Mouse (Mus musculus): Measurements from ENCODE around the gene Tnnc2.

The Tnnc2 gene

DNA sequence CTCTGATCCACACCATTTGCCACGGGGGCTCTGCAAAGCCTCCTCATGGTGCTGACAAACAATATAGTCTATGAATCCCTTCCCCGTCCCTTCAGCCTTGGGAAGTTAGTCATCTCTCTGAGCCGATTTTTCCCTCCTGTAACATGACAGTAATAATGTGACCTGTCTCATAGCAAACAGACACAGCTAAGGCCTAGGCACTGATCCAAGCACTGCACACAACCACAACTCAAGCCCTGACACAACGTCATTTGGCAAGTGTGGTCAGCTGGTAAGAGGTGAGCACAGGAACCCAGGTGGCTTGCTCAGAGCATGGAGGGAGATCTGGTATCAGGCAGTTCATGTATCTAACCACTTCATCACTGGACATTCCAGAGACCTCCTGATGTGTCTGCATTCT, 16.1 kb upstream of the Tnnc2 start:
- no peak for DNase-seq (ENCODE audit: low read depth, low spot score)

DNA sequence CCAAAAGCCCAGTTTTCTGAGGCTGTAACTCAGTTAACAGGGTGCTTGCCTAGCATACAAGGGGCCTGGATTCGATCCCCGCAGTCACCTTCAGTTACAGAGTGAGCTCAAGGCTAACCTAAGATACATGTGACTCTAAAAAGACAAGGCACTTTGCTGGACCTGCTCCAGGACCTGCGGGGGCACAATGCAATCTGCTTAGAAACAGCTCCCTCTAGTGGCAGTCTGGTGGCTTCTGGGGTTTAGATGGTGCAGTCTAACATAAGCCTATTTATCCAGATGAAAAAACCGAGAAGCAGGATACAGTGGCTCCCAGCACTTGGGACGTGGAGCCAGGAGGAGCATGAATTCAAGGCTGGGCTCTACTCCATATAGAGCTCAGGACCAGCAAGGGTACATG, 14.5 kb upstream of the Tnnc2 start:
- DNase-seq (ENCODE audit: low read depth, low spot score): peak; percentile 77

DNA sequence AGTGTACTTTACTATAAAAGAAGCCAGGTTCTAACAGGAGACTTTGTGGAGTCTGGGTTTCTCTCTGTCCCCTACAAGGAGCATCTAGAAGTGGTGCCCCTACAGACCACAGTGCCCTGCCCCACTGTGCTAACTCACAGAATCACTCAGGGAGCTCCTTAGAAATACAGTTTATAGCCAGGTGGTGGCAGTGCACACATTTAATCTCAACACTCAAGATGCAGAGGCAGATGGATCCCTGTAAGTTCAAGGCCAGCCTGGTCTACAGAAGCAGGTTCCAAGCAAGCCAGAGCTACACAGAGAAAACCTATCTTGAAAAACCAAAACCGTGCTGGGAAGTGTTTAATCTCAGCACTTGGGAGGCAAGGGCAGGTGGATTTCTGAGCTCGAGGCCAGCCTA, 14.0 kb upstream of the Tnnc2 start:
- DNase-seq (ENCODE audit: low read depth, low spot score): no peak

DNA sequence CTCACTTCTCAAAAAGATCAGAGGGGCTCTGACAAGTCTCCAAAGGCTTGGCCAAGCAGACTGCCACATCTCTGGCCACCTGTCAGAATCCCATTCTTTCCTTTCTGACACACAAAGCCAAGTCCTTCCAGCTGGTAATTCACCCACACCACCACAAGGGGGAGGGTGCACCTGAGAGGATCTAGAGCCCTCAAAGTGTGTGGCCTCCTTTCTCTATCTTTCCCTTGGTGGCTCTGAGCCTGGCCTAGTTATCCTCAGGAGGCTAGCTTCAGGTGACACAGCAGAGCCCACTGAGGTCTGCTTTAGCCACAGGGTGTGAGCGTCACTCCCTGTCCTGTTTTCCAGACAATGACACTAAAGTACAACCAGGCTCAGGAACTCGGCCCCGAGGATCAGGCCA, 13.5 kb upstream of the Tnnc2 start:
- no peak for DNase-seq (ENCODE audit: low read depth, low spot score)

DNA sequence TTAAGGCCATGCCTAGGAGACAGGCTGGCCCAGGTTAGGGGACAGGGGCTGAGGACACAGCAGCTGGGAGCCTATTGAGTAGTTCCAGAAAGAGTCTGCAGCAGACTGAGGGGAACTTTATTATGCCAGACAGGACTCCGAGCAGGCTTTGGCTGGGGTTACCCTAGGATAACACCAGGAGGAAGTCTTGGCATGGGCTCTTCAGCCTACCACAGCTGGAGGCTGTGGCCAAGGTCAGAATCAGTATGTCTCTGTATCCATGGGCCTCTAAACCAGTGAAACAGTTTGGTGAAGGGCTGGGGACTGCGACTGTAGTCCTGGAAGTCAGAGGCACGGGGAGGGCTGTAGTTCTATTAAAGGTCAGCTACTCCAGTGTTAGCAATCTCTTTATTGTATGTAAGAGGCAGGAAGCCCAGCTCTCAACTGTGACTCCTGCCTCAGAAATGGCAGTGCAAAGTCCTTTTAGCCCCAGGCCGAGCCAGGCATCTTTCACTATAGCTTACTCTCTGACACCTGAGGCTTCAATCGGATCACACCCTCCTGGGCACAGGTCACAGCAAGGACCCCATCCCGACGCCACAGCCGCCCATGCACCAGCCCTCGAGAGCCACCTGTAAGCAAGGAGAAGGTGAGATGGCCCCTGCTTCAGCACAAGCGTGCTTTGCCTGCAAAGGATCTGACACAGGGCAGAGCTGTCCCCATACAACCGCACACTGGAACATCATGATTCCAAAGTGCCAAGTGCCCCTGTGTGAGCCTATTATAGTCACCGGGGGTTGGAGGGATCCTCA, 12.8 kb upstream of the Tnnc2 start:
- no peak for DNase-seq (ENCODE audit: low read depth, low spot score)

DNA sequence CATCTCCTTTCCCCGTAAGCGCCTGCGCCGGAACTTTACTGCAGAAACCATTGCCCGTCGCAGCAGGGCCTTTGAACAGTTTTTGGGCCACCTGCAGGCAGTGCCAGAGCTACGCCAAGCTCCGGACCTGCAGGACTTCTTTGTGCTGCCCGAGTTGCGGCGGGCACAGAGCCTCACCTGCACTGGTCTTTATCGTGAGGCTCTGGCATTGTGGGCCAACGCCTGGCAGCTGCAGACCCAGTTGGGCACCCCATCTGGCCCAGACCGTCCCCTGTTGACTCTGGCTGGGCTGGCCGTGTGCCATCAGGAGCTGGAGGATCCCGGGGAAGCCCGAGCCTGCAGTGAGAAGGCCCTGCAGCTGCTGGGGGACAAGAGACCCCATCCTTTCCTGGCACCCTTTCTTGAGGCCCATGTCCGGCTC, 12.1 kb upstream of the Tnnc2 start:
- DNase-seq (ENCODE audit: low read depth, low spot score): no peak

DNA sequence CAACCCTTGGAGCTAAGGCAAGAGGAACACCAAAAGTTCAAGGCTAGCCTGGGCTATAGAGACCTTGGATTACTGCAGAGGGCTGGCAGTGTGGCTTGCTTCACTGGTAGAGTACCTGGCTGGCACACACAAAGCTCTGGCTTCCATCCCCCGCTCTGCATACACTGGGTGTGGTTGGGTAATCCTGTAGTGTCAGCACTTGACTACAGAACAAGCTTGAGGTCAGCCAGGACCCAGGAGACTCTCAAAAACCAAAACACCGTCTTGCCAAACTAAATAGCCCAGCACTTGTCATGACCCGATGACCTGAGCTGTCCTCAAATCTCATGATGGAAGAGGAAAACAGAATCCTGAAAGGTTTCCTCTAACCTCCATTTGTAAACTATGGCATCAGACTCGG, 10.7 kb upstream of the Tnnc2 start:
- DNase-seq (ENCODE audit: low read depth, low spot score): no peak

DNA sequence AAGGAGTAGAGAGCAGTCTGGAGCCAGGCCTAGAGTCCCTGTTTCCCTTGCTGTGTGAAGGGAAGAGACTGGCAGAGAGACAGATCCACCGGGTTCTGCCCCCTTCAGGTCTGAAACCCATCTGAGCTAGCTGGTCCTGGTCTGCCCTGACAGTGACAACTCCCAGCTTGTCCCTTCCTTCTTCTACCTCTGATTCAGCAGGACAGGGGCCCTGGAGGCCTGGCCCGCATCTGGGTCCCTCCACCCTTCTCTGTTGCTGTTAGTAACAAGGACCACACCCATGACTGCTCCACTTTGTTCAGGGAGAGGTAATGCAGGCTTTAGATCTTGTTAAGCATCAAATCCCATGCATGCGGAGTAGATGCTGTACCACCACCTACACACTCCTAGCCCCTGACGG, 8.6 kb upstream of the Tnnc2 start:
- DNase-seq (ENCODE audit: low read depth, low spot score): no peak

DNA sequence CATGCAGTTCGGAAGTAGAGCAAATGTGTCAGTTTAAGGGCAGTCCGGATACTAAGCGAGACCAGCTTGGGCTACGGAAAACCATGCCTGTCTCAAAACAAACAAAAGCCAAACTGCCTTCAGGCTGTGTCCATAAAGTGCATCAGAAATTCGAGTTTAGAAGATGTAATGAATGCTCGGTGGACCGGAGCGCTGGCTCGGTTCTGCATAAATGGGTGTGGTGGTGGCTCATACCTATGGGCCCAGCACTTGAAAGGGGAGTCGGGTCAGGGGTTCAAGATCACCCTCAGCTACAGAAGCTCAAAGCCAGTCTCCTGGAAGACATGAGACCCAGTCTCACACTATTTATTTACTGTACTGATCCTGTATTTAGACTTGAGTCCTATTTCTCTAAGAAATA, 8.0 kb upstream of the Tnnc2 start:
- DNase-seq (ENCODE audit: low read depth, low spot score): no peak

DNA sequence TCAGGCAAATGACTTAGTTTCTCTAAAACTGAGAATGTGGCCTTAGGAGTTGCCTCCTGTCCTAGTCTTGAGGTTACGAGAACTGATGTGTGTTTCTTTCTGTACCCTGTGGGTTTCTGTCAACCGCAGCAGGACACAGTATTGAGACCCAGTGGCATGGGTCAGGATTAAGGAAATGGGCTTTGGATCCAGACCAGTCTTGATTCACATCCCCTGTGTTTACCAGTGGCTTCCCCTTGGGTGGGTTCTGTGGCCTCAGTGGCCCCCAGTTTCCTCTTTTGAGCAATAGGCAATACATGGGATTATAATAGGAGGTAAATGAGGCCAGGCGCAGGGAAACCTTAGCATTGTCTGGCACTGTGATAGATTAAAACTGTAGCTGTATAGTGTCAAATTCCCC, 7.3 kb upstream of the Tnnc2 start:
- no peak for DNase-seq (ENCODE audit: low read depth, low spot score)

DNA sequence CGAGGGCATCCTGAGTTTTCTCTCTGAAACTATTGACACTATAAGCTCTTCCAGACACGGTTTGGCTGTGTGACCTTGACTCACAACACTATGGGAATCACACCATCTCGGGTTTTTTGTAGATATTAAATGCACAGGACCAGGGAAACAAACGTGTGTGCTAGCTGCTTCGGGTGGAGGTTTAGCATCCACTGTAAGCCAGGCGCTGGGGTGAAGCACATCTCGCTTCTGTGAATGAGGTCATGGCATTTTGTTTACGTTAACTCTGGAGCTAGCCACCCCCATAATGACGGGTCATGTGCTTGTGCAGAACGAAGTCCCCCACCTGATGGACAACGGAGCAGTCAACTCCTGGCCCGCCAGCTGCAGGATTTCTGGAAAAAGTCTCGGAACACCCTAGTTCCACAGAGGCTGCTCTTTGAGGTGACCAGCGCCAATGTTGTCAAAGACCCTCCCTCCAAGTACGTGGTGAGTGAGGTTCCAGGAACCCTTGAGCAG, 6.7 kb upstream of the Tnnc2 start:
- no peak for DNase-seq (ENCODE audit: low read depth, low spot score)

DNA sequence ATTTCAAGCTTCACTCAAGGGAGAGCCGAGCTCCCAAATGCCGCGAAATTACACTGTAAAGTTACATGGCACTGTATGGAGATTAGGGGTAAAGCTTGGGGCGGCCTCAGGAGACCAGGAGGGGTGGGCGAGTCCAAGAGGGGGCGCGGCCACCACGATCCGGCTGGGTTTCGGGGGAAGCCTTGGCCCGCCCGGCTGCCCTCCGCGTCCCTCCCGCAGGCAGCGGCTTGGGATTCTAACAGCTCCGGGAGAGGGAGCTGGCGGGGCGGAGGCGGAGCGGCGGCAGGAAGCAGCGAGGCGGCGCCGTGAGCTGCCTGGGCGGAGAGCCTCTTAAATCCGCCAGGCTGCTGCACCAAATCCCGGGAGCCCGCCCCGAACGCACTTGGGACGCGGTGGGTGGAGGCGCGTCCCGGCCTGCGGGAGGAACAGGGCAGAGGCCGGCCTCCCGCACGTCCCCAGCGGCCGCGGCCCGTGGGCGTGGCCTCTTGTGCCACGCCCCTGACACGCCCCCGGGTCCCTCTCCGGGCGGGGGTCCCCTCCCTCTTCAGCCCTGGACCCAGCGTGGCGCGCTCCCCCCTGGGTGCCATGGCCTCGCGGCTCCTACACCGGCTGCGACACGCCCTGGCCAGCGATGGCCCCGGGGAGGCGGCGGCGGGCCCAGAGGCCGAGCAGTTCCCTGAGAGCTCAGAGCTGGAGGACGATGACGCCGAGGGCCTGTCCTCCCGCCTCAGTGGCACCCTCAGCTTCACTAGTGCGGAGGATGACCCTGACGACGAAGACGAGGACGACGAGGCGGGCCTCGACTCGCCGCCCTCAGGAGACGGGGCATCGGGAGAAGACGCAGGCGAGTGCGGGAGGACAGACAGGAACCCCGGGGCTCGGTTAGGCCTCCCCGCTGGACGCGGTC, 6.0 kb upstream of the Tnnc2 start, which contains the start of gene Snx21:
TSS of gene Snx21 (plus strand) at position 343 of the 907 bp plus-strand sequence.
- DNase-seq (ENCODE audit: low read depth, low spot score): peak; percentile 68

DNA sequence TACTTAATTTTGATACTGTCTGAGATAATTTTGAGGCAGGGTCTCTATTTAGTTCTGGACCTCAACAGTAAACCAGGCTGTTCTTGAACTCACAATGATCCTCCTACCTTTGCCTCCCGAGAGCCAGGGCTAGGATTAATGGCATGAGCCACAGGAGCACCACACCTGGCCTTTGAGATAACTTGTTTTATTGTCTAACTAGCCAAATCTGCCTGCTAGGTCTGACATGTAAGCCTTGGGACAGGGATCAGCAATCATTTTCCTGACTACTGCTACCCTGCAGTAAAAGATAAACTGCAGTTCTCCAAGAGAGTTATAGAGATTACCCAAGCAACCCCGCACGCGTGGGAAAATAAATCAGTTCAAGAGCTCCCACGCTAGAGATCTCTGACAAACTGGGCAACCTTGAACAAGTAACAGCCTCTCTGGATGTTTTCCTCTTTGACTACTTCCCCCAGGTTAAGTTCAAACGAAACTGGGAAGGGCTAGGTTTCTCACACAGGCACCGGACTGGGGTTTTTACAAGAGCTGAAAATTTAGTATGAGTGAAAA, 5.2 kb upstream of the Tnnc2 start:
- DNase-seq (ENCODE audit: low read depth, low spot score): no peak

DNA sequence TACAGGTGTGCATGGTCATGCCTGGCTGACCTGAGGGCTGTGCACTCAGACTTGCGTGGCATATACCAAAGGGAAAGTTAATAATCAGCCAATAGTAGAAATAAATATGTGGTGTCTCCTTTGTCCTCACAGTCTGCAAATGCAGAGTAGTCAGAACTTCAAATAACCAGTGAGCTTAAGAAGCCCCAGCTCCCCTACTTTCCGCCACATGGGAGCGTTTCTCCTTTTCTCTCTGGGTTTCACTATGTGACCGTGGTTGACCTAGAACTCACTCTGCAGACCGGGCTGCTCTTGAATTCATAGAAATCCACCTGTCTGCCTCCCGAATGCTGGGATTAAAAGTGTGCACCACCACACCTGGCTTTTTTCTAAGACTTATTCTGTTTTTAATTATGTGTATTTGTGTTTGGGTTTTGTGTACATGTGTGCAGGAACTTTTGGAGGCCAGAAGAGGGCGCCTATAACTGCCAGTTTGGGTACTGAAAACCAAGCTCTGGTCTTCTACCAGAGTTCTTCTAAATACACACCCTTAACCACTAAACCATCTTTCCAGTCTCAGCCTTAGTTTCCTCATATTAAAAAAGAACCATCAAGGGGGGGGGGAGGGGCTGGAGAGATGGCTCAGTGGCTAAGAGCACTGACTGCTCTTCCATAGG, 4.3 kb upstream of the Tnnc2 start:
- no peak for DNase-seq (ENCODE audit: low read depth, low spot score)

DNA sequence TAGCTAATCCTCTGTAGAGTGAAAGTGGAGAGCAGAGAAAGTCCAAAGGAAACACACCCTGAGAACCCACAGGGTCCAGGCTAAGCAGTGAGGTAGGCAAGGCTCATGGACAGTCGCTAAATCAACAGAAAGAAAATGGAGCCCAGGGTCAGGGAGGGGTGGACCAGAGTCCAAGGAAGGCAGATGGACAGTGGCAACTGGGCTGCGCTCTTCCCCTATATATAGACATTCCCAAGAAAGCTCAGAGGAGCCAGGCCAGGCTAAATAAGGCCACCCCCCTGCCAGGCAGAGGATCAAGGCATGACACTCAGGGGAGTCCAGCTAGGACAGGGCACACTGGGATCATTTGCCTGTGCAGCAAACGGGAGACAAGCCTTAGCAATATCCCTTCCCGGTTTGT, 2.1 kb upstream of the Tnnc2 start:
- DNase-seq (ENCODE audit: low read depth, low spot score): no peak

DNA sequence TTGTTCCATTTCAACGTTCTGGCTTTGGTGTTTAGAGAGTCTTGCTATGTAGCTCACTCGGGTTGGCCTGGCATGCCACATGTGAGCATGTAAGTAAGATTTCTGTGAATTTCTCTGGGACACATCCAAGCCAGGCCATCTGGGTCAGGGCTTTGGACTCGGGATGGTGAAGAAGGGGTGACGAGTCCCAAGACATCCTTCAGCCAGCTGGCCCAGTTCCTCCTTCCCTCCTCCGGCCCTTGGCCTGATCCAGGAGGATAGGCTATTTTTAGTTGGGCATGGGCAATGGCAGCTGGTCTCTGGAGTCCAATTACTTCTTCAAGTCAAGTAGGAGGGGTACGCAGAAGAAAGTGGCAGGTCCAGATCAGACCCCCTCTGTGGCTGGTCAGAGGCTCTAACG, 958 bp downstream of the Tnnc2 start:
- DNase-seq (ENCODE audit: low read depth, low spot score): no peak

DNA sequence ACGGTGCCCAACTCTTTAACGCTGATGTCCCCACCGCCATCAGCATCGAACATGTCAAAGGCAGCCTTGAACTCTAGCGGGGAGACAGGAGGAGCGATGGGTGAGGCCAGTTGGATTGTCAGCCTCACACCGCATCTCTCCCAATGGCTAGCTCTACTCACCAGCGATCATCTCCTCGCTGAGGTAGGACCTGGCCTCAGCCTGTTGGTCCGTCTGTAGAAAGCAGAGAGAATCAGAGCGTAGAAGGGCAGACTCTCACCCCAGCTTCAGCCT, 1.8 kb downstream of the Tnnc2 start:
- DNase-seq (ENCODE audit: low read depth, low spot score): no peak

DNA sequence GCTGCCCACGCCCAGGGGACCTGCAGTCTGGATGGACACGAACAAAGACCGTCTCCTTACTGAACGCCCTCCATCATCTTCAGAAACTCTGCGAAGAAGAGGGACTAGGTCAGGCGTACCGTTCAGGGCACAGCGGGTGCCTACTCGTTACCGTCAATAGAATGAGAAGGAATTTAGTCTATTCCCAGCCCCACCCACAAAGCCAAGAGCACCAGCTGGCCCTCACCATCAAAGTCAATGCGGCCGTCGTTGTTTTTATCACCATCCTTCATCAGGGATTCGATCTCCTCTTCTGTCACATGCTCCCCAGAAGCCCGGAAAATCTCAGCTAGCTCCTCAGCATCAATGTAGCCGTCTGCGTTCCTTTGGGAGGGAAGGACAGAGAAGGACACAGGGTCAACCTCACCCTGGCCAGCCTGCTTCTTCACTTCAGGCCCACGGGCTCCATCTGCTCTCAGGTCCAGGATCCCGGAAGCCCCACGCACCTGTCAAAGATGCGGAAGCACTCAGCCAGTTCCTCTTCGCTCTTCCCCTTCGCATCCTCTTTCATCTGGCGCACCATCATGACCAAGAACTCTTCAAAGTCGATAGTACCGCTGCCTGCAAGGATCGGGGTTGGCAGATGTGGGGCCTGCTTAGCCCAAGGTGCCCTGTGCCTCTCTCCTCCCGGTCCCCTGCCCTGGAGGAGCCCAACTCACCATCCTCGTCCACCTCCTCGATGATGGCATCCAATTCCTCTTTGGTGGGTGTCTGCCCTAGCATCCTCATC, 2.3 kb downstream of the Tnnc2 start:
- DNase-seq (ENCODE audit: low read depth, low spot score): no peak

DNA sequence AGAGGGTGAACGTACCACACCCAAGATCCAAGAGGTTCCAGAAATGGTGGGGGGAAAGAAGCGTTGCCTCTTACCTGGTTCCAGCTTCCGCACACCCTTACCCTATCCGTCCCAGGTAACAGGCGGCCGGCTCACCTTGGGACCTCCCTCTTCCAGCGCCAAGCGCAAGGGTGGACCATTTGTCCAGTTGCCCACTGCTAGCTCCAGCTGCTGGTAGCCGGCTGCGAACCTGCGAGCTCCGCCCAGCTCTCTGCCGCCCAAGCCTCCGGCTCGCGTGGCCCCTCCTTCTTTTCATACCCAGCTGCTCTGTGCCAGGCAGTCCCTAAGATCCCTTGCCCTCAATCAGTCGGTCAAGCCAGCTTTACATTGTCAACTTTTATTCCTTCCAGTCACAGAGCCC, 3.0 kb downstream of the Tnnc2 start:
- no peak for DNase-seq (ENCODE audit: low read depth, low spot score)

DNA sequence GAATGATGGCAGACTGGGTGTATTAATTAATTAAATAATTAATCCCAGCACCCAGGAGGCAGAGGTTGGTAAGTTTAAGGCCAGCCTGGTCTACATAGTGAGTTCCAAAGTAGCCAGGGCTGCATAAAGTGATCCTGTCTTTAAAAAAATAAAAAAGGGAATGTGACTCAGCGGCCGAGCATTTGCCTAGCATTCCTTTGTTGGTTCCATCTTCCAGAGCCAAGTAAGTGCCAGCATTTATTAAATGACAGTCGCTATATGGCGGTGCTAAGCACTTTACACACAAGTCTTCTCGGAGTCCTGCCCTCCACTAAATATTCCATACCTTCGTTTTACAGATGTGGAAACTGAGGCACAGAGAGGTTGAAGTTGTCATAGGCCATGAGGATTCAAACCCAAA, 3.6 kb downstream of the Tnnc2 start:
- DNase-seq (ENCODE audit: low read depth, low spot score): no peak

DNA sequence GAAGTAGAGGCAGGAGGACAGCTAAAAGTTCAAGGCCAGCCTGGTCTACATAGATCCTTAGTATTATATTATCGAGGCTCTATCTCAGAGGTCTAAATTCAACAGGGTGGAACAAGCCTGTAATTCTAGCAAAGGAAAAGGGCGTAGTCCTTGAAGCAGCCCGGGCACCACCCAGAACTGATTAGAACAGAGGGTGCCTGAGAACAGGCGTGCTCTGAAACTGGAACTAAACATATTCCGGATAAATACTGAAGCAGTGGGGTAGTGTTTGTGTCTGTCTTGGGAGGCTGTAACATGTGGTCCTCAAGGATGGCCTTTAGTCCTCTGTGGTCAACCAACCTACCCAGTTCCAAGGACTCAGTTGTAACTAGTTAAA, 5.8 kb downstream of the Tnnc2 start:
- no peak for DNase-seq (ENCODE audit: low read depth, low spot score)
